Mouse (Mus musculus): ENCODE data around the gene Tyms.

DNA sequence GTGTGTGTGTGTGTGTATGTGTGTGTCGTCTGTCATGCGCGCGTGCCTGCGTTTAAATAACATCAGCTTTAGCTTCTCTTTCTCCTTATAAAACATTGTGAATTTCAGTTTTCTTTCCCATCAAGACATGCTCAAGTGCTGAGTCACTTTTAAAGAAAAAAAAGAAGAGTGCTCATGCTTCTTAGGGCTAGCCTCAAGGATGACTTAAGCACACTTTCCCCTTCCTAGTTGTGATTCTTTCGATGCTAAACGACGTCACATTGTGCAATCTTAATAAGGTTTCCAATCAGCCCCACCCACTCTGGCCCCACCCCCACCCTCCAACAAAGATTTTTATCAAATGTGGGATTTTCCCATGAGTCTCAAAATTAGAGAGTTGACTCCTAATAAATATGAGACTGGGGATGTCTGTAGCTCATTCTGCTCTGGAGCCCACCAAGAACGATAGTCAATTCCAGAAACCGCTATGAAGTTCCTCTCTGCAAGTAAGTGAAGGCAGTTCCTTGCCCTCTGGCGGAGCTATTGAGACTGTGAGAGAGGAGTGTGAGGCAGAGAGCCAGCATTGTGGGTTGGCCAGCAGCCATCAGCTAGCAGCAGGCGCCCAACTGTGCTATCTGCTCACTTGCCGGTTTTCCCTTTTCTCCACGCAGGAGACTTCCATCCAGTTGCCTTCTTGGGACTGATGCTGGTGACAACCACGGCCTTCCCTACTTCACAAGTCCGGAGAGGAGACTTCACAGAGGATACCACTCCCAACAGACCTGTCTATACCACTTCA is 60.5 kb downstream of the Tyms start, which contains the start of gene Il6:
- TF ChIP-seq CTCF (IDR thresholded peaks at IDR 0.05; ENCODE audit: low read depth) (peak; percentile 31), EP300 (IDR thresholded peaks at IDR 0.05; ENCODE audit: low read depth) (no peak)
